Mouse (Mus musculus) forebrain, embryonic 14.5 days (tissue): ENCODE measurements around the gene Tmem209. TPM values are rescaled to one million over a fixed set of nuclear protein-coding genes. Genes with fewer than 3 reads are reported as not detected.

Experiments
- ATAC-seq: fragments of 200-750 bp; cut with Nextera tagmentation; 2 replicates; pipeline ENCODE4 v1.8.0; 2017; ENCODE audit warnings: mild to moderate bottlenecking, moderate library complexity
- DNase-seq: peaks from one replicate; pipeline ENCODE4 v3.0.0-alpha.2; 2015; ENCODE audit warnings: low spot score
- H3K27ac ChIP-seq: fragments of 300-500 bp; sonication (generic); 2 replicates; pipeline ENCODE4 v1.5.1; 2014; ENCODE audit warnings: low read depth, mild to moderate bottlenecking, control low read depth, low read length, moderate library complexity
- H3K27me3 ChIP-seq: fragments of 300-500 bp; sonication (generic); replicated peaks from 2 replicates; pipeline ENCODE4 v1.6.1; 2014; ENCODE audit warnings: low read length, control low read depth, mixed read lengths; ENCODE audit not compliant: control insufficient read depth, insufficient read depth
- H3K36me3 ChIP-seq: fragments of 300-500 bp; sonication (generic); 2 replicates; pipeline ENCODE4 v1.6.1; 2014; ENCODE audit warnings: low read length, control low read depth; ENCODE audit not compliant: control insufficient read depth, insufficient read depth
- H3K4me1 ChIP-seq: fragments of 300-500 bp; sonication (generic); 2 replicates; pipeline ENCODE4 v1.6.1; 2014; ENCODE audit warnings: antibody characterized with exemption, low read length, control low read depth; ENCODE audit not compliant: control insufficient read depth, insufficient read depth
- H3K4me2 ChIP-seq: fragments of 300-500 bp; sonication (generic); 2 replicates; pipeline ENCODE4 v1.6.1; 2014; ENCODE audit warnings: mild to moderate bottlenecking, control low read depth, low read length
- H3K4me3 ChIP-seq: fragments of 300-500 bp; sonication (generic); 2 replicates; pipeline ENCODE4 v1.5.1; 2014; ENCODE audit warnings: low read depth, low read length, control low read depth
- H3K9ac ChIP-seq: fragments of 300-500 bp; sonication (generic); 2 replicates; pipeline ENCODE4 v1.6.1; 2014; ENCODE audit warnings: mild to moderate bottlenecking, low read length, control low read depth, moderate library complexity
- H3K9me3 ChIP-seq: fragments of 300-500 bp; sonication (generic); replicated peaks from 2 replicates; pipeline ENCODE4 v1.6.1; 2016; ENCODE audit warnings: low read length, control low read depth, mixed read lengths; ENCODE audit not compliant: control insufficient read depth
- WGBS: fragments of 180-500 bp; shearing (Covaris S2); extraction: QIAGEN DNeasy Blood & Tissue Kit; methylation state at CpG from one replicate; pipeline ENCODE4 v1.1.7; 2014; 5-methylcytosine and 5-hydroxymethylcytosine counted together
- polyA plus RNA-seq: library from polyadenylated mRNA; unstranded; fragments of >200 nt; fragmentation: Nextera tagmentation; extraction: Ambion mirVana; gene quantifications from 2 replicates; pipeline ENCODE4 v1.2.1, GENCODE M21; 2014

Gene Tmem209
- polyA plus RNA-seq = 37.8 and 44.5 TPM in 2 replicates

DNA sequence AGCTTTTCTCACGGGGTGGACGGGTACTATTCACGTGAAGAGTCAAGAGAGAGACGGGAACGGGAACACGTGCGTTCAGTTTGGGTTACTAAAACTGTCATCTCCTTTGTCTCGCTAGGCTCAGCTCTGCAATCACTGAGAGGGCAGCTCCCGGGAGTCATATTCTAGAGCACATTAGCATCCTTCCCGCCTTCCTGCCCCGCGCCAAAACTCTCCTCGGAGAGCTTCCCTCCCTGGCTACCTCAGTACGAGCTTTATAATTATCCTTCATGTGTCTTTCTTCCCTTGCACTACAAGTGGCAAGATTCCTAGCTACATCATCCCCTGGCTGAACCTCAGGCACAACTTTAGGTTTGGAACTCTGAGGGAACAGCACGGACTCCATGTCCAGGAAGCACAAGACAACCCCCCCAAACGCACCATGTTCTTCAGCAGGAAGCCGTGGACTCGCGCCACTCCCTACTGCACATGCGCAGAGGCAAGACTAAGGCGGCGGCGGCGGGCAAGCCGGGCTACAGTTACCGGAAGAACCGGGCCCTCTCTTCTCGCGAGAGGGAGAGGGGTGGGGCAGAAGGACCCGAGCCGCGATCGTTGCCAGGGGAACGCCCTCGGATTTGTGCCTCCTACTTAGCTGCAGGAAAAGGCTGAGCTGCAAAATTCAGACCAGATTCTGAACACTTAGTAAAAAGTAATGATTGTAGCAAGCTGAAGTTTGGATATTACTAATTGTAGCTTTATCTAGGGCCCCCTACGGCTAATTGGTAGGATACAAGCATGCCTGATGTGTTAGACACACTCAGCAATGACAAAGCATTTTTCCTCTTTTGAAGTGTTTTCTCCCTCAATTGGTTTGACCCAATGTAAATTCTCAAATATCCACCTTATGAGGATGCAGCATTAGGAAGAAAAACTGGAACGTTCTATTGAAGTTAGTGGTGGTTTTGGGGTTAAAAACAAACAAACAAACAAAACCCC lies at the start of gene Tmem209, which contains the start of gene Ssmem1:
Tmem209 (minus strand) TSS at position 519 of the 975 bp plus-strand sequence.
Ssmem1 (plus strand) TSS at position 585 of the 975 bp plus-strand sequence.
- DNase-seq (peak; percentile 99), ATAC-seq (peak; percentile 99)
- under 1% methylated on average over 37 of the region's 37 CpGs for WGBS
- H3K36me3 ChIP-seq = peaks cover 11% of the 10 kb centered on the region; the same call in 1 of the 2 replicates
- peak within 1 kb of the TSS; percentile 40 for H3K4me3 ChIP-seq
- no peaks in the 10 kb centered on the region for H3K27me3 ChIP-seq
- H3K9ac ChIP-seq = peak within 1 kb of the TSS; percentile 65
- peak within 1 kb of the TSS; percentile 85 for H3K27ac ChIP-seq
- H3K4me1 ChIP-seq = peaks cover 4% of the 10 kb centered on the region
- H3K4me2 ChIP-seq = peak within 1 kb of the TSS; percentile 64
- no peaks in the 10 kb centered on the region for H3K9me3 ChIP-seq

- H3K27ac ChIP-seq = no peak overlapping the region
- no peaks in the 10 kb centered on the region for H3K27me3 ChIP-seq
- no peak overlapping the region for H3K4me3 ChIP-seq
- no peak for DNase-seq
- no peak overlapping the region for H3K4me2 ChIP-seq
- peaks cover 8% of the 10 kb centered on the region; the same call in 1 of the 2 replicates for H3K4me1 ChIP-seq
- H3K9me3 ChIP-seq = no peaks in the 10 kb centered on the region
- 13% methylated on average over 4 of the region's 9 CpGs for WGBS
- no peak for ATAC-seq
- no peak overlapping the region for H3K9ac ChIP-seq
- no peaks in the 10 kb centered on the region for H3K36me3 ChIP-seq
Observed at GRCm38 (mm10) chr6:30556080-30556479, 46.5 kb upstream of the Tmem209 start.

DNA sequence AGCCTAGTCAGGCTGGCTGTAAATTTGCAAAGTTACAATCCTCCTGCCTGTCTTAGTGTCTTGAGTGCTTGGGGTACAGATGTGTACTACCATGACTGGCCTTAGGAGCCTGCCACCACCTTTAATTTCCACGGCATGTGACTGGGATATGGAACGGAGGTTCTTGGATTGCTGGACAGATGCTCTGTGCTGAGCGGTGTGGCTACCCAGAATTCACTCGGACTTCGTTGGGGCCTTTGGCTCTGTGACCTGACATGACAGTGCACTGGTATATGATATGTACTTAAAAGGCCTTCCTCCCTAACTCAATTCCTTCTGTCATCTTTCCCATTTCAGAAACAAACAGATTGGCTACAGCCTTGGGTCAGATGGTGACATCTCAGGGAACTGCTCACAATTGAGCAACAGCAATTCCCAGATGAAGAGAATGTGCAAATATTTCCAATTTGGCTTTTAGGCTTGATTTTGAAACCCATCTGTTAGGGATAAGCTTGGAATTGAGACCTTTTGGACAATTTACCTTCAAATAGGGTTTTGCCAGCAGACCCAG lies 45.1 kb upstream of the Tmem209 start:
- ATAC-seq = no peak
- Histone ChIP-seq H3K27ac (no peak overlapping the region), H3K4me3 (no peak overlapping the region), H3K27me3 (no peaks in the 10 kb centered on the region), H3K36me3 (no peaks in the 10 kb centered on the region), H3K9me3 (no peaks in the 10 kb centered on the region), H3K4me2 (no peak overlapping the region), H3K4me1 (peaks cover 8% of the 10 kb centered on the region; the same call in 1 of the 2 replicates), H3K9ac (no peak overlapping the region)
- 91% methylated on average over 5 of the region's 5 CpGs for WGBS
- no peak for DNase-seq

DNA sequence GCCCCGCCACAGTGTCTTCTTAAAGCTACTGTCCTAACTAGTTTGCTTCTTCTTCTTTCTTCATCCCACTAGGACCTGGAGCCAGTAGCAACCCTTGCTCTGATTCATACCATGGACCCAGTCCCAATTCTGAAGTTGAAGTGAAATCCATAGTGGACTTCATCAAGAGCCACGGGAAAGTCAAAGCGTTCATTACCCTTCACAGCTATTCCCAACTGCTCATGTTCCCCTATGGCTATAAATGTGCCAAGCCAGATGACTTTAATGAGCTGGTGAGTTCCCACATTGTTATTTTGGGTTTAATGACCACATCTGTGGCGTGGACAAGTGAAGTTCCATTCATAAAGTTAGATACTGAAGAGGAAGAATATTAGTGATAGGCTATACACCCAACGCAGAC lies 44.5 kb upstream of the Tmem209 start:
- H3K27me3 ChIP-seq = no peaks in the 10 kb centered on the region
- H3K4me3 ChIP-seq = no peak overlapping the region
- H3K27ac ChIP-seq = no peak overlapping the region
- H3K36me3 ChIP-seq = no peaks in the 10 kb centered on the region
- H3K4me2 ChIP-seq = no peak overlapping the region
- H3K4me1 ChIP-seq = peaks cover 14% of the 10 kb centered on the region
- DNase-seq = no peak
- H3K9me3 ChIP-seq = no peaks in the 10 kb centered on the region
- WGBS = 87% methylated on average over 5 of the region's 5 CpGs
- H3K9ac ChIP-seq = no peak overlapping the region
- no peak for ATAC-seq

DNA sequence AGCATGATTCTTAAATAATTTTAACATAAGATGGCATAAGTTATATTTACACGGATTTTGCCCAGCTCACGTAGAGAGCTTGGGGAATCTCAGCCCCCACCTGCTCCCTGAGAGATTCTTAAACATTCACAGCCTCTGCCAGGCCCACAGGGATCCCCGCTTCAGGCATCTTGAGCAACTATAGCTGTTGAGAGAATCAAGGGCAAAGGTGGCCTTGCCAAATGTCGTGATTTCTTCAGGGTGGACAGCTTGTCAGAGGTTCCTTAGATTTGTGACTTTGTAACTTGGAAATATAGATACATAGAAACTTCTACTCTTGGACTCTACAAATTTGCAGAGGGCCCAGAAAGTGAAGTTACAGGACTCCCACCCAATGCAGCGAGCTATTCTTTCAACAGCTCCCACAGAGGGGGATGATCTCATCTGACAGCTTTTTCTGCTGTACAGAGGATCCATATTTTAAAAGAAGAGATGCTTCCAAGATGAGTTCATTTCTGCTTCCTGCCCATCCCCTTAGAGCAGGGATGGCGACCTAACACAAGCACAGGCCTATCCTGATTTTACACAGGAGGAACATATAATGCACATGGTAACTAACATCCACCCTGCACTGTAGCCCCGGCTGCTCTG lies 43.9 kb upstream of the Tmem209 start:
- Histone ChIP-seq H3K4me3 (no peak overlapping the region), H3K4me2 (no peak overlapping the region), H3K27me3 (no peaks in the 10 kb centered on the region), H3K4me1 (peaks cover 18% of the 10 kb centered on the region), H3K36me3 (no peaks in the 10 kb centered on the region), H3K9ac (no peak overlapping the region), H3K27ac (no peak overlapping the region), H3K9me3 (no peaks in the 10 kb centered on the region)
- 79% methylated on average over 7 of the region's 7 CpGs for WGBS
- no peak for ATAC-seq
- no peak for DNase-seq

DNA sequence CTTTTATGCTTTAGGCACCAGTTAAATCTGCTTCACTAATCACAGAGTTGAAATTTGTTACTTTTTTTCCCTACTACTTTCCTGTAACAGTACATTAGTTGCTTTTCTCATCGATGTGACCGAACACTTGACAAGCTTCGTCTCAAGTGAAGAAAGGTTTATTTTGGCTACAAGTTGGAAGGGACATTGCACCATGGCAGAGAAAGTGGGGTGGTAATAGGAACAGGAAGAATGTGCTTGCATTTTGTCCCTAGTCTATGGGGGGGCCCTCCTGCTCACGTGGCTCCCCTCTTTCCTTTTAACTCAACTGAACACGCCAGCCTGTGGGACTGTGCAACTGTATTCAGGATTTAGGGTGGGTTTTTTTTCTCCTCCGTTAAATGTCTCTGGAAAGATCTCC lies 43.0 kb upstream of the Tmem209 start:
- H3K4me3 ChIP-seq = no peak overlapping the region
- H3K9ac ChIP-seq = no peak overlapping the region
- H3K4me2 ChIP-seq = no peak overlapping the region
- 37% methylated on average over 6 of the region's 6 CpGs for WGBS
- 0 out of 2 replicates have a peak overlapping the region, but pooled peaks have one; percentile 78 for H3K27ac ChIP-seq
- no peaks in the 10 kb centered on the region for H3K36me3 ChIP-seq
- H3K27me3 ChIP-seq = no peaks in the 10 kb centered on the region
- no peaks in the 10 kb centered on the region for H3K9me3 ChIP-seq
- ATAC-seq (no peak), DNase-seq (no peak)
- peaks cover 25% of the 10 kb centered on the region for H3K4me1 ChIP-seq

DNA sequence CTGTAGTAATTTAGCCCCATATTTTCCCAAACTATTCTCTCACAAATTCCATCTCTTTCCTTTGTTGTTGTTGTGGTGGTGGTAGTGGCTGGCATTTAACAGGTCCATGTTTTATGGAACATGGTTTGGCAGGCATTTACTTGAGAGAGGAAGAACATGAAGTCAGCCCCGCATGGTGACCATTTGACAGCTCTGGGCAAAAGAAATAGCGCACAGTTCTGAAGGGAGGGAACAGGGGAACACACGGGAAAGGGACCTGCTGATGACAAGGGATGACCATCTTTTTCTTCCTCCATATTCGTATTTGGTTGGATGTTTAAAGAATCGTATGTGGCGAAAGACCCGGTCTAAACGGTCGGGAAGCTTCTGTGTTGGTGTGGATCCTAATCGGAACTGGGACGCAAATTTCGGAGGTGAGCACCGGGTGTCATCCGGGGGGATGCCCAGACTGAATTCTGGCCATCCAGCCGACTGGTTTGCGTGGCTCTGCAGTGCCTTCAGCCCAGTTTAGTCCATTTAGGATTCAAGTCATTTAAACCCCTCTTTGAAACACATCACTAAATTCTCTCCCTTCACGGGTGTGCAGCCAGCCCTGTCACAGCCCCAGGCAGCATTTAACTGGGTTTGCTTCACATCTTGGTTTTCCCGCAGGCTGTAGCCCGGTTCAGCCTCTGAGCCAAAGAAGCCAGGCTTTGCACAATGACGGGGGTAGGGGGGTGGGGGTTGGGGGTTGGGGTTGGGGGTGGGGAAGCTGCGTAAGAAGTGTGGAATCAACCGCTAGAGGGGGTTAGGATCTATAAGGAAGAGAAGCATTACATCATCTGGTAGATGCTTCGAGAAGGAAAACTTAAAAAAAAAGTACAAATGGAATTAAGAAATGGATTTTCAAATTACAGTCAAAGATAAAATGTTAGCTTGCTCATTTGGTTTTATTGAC lies 42.3 kb upstream of the Tmem209 start:
- ATAC-seq (peak; percentile 75), DNase-seq (peak; percentile 93)
- peaks cover 27% of the 10 kb centered on the region for H3K4me1 ChIP-seq
- H3K27ac ChIP-seq = peak overlapping the region; percentile 78
- H3K4me3 ChIP-seq = peak overlapping the region; percentile 4; the same call in 1 of the 2 replicates
- H3K36me3 ChIP-seq = no peaks in the 10 kb centered on the region
- H3K27me3 ChIP-seq = no peaks in the 10 kb centered on the region
- peak overlapping the region; percentile 47 for H3K9ac ChIP-seq
- 10% methylated on average over 23 of the region's 23 CpGs for whole genome bisulfite sequencing
- peak overlapping the region; percentile 46 for H3K4me2 ChIP-seq
- no peaks in the 10 kb centered on the region for H3K9me3 ChIP-seq

- peak overlapping the region; percentile 46; the same call in 1 of the 2 replicates for H3K4me2 ChIP-seq
- H3K27me3 ChIP-seq = no peaks in the 10 kb centered on the region
- peak overlapping the region; percentile 78; the same call in 1 of the 2 replicates for H3K27ac ChIP-seq
- H3K4me3 ChIP-seq = no peak overlapping the region
- no peaks in the 10 kb centered on the region for H3K9me3 ChIP-seq
- no peaks in the 10 kb centered on the region for H3K36me3 ChIP-seq
- peak; percentile 21; the same call in 1 of the 2 replicates for ATAC-seq
- peaks cover 33% of the 10 kb centered on the region for H3K4me1 ChIP-seq
- H3K9ac ChIP-seq = no peak overlapping the region
- DNase-seq = no peak
Observed at GRCm38 (mm10) chr6:30551193-30551515, 41.6 kb upstream of the Tmem209 start.
